Mouse (Mus musculus) stomach, postnatal 0 days (tissue): ENCODE measurements around the gene Srsf7. TPM values are rescaled to one million over a fixed set of nuclear protein-coding genes. Genes with fewer than 3 reads are reported as not detected.
"Not testable (repeated sequence)": the region's sequence is repeated elsewhere in the genome, so short reads cannot be mapped to it uniquely, and the experiment has no call there.

Source experiments
- ATAC-seq: fragments of 200-750 bp; cut with Nextera tagmentation; 2 replicates; pipeline ENCODE4 v1.8.0; 2017; ENCODE audit not compliant: low FRiP score, low TSS enrichment
- DNase-seq: peaks from one replicate; pipeline ENCODE4 v3.0.0-alpha.2; 2016; ENCODE audit warnings: low spot score
- H3K27ac ChIP-seq: fragments of 300-500 bp; sonication (generic); replicated peaks from 2 replicates; pipeline ENCODE4 v1.5.1; 2014; ENCODE audit warnings: mild to moderate bottlenecking, control low read depth
- H3K27me3 ChIP-seq: fragments of 300-500 bp; sonication (generic); 2 replicates; pipeline ENCODE4 v1.6.1; 2014; ENCODE audit warnings: low read length; ENCODE audit not compliant: control insufficient read depth, insufficient read depth
- H3K36me3 ChIP-seq: fragments of 300-500 bp; sonication (generic); 2 replicates; pipeline ENCODE4 v1.6.1; 2014; ENCODE audit warnings: low read length, mixed read lengths; ENCODE audit not compliant: control insufficient read depth, insufficient read depth
- H3K4me1 ChIP-seq: fragments of 300-500 bp; sonication (generic); replicated peaks from 2 replicates; pipeline ENCODE4 v1.6.1; 2014; ENCODE audit warnings: antibody characterized with exemption; ENCODE audit not compliant: control insufficient read depth, insufficient read depth
- H3K4me2 ChIP-seq: fragments of 300-500 bp; sonication (generic); replicated peaks from 2 replicates; pipeline ENCODE4 v1.6.1; 2014; ENCODE audit warnings: low read depth, mild to moderate bottlenecking, control low read depth, moderate library complexity
- H3K4me3 ChIP-seq: fragments of 300-500 bp; sonication (generic); 2 replicates; pipeline ENCODE4 v1.5.1; 2014; ENCODE audit warnings: low read depth, low read length, control low read depth
- H3K9ac ChIP-seq: fragments of 300-500 bp; sonication (generic); 2 replicates; pipeline ENCODE4 v1.6.1; 2014; ENCODE audit warnings: mild to moderate bottlenecking, low read length, control low read depth, mixed read lengths
- H3K9me3 ChIP-seq: fragments of 300-500 bp; sonication (generic); 2 replicates; pipeline ENCODE4 v1.6.1; 2016; ENCODE audit warnings: low read length; ENCODE audit not compliant: control insufficient read depth
- CTCF ChIP-seq: IDR thresholded peaks from 2 replicates; pipeline ENCODE4 v1.5.1; 2016; ENCODE audit warnings: antibody characterized with exemption, low read depth, mild to moderate bottlenecking, moderate library complexity
- EP300 ChIP-seq: optimal IDR thresholded peaks from 2 replicates; pipeline ENCODE3; 2016; ENCODE audit warnings: antibody characterized with exemption
- WGBS: fragments of 180-500 bp; shearing (Covaris S2); extraction: QIAGEN DNeasy Blood & Tissue Kit; methylation state at CpG from one replicate; pipeline ENCODE4 v1.1.7; 2014; 5-methylcytosine and 5-hydroxymethylcytosine counted together
- polyA plus RNA-seq: library from polyadenylated mRNA; unstranded; fragments of >200 nt; fragmentation: Nextera tagmentation; extraction: Ambion mirVana; gene quantifications from 2 replicates; pipeline ENCODE4 v1.2.1, GENCODE M21; 2015

Gene Srsf7
- polyA plus RNA-seq, 1 experiment from 2014 or later: 212 TPM

DNA sequence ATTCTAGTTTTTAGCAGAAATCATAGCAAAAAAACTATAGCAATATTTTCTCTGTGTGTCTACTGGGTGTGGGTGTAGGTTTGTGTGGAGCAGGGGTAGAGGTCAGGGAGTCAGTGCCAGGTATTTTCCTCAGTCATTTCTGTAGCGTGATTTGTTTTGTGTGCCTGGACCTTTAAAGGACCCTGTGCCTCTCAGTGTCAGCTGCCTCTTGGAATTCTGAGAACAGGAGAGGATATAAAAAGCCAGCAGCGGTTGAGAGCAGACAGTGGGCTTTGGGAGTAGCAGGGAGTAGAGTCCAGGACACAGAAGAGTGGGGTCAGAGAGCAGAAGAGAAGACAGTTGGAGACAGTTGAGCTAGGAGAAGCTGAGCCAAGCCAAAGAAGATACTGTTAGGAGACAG is 13.0 kb upstream of the Srsf7 start:
- no peak overlapping the region for H3K9ac ChIP-seq
- WGBS: 66% methylated on average over 2 of the region's 2 CpGs
- TF ChIP-seq CTCF: no peak
- no peak for TF ChIP-seq EP300

GRCm38 (mm10) chr17:80213998-80214397 is 6.9 kb upstream of the Srsf7 start:
- not testable (repeated sequence) for H3K27ac ChIP-seq, H3K4me3 ChIP-seq, H3K4me1 ChIP-seq, H3K9me3 ChIP-seq, ATAC-seq, DNase-seq, H3K9ac ChIP-seq, H3K36me3 ChIP-seq, H3K27me3 ChIP-seq, H3K4me2 ChIP-seq
- 91% methylated on average over 4 of the region's 4 CpGs for WGBS

More for the DNA sequence above, 13.0 kb upstream of the Srsf7 start:
- no peak overlapping the region for H3K4me2 ChIP-seq
- H3K9me3 ChIP-seq: no peaks in the 10 kb centered on the region
- no peak overlapping the region for H3K4me3 ChIP-seq
- DNase-seq (no peak), ATAC-seq (no peak)
- H3K27me3 ChIP-seq: no peaks in the 10 kb centered on the region
- H3K4me1 ChIP-seq: no peaks in the 10 kb centered on the region
- H3K36me3 ChIP-seq: no peaks in the 10 kb centered on the region
- H3K27ac ChIP-seq: no peak overlapping the region

- DNase-seq (peak; percentile 65), ATAC-seq (peak; percentile 73)
- Histone ChIP-seq H3K36me3 (peaks cover 11% of the 10 kb centered on the region; the same call in 1 of the 2 replicates), H3K9ac (peak overlapping the region; percentile 97), H3K4me2 (peak overlapping the region; percentile 86), H3K4me1 (no peaks in the 10 kb centered on the region), H3K4me3 (peak overlapping the region; percentile 97), H3K9me3 (no peaks in the 10 kb centered on the region), H3K27ac (peak overlapping the region; percentile 99), H3K27me3 (no peaks in the 10 kb centered on the region)
- WGBS: under 1% methylated on average over 36 of the region's 36 CpGs
- no peak for TF ChIP-seq CTCF
- TF ChIP-seq EP300: no peak
Observed at GRCm38 (mm10) chr17:80206301-80206670, 821 bp downstream of the Srsf7 start.

- no peak for TF ChIP-seq CTCF
- no peak for TF ChIP-seq EP300
- peak overlapping the region; percentile 97 for H3K4me3 ChIP-seq
- peak overlapping the region; percentile 97 for H3K9ac ChIP-seq
- no peaks in the 10 kb centered on the region for H3K9me3 ChIP-seq
- DNase-seq (no peak), ATAC-seq (no peak)
- H3K4me1 ChIP-seq: no peaks in the 10 kb centered on the region
- 7% methylated on average over 5 of the region's 5 CpGs for WGBS
- H3K27me3 ChIP-seq: no peaks in the 10 kb centered on the region
- peak overlapping the region; percentile 86 for H3K4me2 ChIP-seq
- H3K27ac ChIP-seq: peak overlapping the region; percentile 99; the same call in 1 of the 2 replicates
- H3K36me3 ChIP-seq: peaks cover 13% of the 10 kb centered on the region
Observed at GRCm38 (mm10) chr17:80205657-80206056, 1.4 kb downstream of the Srsf7 start.

DNA sequence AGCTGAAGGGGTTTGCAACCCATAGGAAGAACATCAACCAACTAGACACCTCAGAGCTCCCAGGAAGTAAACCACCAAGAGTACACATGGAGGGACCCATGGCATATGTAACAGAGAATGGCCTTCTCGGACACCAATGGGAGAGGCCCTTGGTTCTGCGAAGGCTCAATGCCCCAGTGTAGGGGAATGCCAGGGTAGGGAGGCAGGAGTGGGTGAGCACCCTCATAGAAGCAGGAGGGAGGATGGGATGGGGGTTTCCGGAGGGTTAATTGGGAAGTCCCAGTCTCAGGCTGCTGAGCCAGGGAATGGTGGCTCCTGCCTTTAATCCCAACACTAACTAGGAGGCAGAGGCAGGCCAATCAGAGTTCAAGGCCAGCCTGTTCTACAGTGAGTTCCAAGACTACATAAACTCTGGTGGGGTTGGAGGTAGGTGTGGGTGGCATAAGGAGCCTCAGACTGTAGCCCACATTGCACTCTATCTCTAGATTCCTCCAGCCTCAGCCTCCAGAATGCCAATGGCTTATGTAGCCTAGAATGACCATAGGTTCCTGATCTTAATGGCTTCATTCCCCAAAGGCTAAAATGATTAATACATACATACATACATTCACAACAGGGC is 7.8 kb downstream of the Srsf7 start:
- no peak overlapping the region for H3K27ac ChIP-seq
- no peaks in the 10 kb centered on the region for H3K9me3 ChIP-seq
- peak; percentile 45; the same call in 1 of the 2 replicates for ATAC-seq
- H3K27me3 ChIP-seq: no peaks in the 10 kb centered on the region
- H3K36me3 ChIP-seq: peaks cover 13% of the 10 kb centered on the region
- DNase-seq: no peak
- H3K9ac ChIP-seq: no peak overlapping the region
- no peaks in the 10 kb centered on the region for H3K4me1 ChIP-seq
- H3K4me2 ChIP-seq: no peak overlapping the region
- TF ChIP-seq EP300 (no peak), CTCF (no peak)
- 83% methylated on average over 3 of the region's 3 CpGs for WGBS
- no peak overlapping the region for H3K4me3 ChIP-seq

- Histone ChIP-seq H3K9me3 (no peaks in the 10 kb centered on the region), H3K9ac (no peak overlapping the region), H3K27me3 (no peaks in the 10 kb centered on the region), H3K27ac (no peak overlapping the region), H3K4me2 (no peak overlapping the region), H3K4me1 (no peaks in the 10 kb centered on the region), H3K4me3 (no peak overlapping the region), H3K36me3 (no peaks in the 10 kb centered on the region; the same call in 1 of the 2 replicates)
- TF ChIP-seq CTCF (peak; percentile 63), EP300 (no peak)
- 53% methylated on average over 5 of the region's 5 CpGs for WGBS
- DNase-seq (no peak), ATAC-seq (no peak)
Observed at GRCm38 (mm10) chr17:80193075-80193474, 14.0 kb downstream of the Srsf7 start.
